Mouse (Mus musculus): ENCODE measurements around the gene Pelo.

DNA sequence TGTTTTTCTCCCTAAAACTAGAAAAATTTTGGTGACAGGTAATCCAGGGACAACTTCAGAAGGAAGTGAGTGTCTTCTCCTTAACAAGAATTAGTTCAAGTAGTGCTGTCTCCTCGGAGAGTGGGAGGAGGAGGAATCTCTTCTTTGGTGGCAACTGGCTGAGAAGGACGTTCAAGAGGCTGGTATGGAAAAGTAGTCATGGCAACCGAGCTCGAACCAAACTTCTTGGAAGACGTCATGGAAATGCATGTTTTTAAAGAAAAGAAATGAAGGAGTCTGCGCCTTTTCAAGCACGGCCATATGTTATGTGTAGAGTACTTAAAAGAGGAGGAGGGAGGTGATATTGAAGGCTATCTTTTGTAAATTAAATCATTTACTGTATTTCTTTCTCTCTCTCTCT lies 37.4 kb downstream of the Pelo start:
- TF ChIP-seq CTCF (IDR thresholded peaks at IDR 0.05; ENCODE audit: low read depth) (no peak), EP300 (IDR thresholded peaks at IDR 0.05; ENCODE audit: low read depth) (no peak)
